Mouse (Mus musculus): ENCODE measurements around the gene Taar5.

- TF ChIP-seq CTCF (IDR thresholded peaks at IDR 0.05; ENCODE audit: control insufficient read depth, insufficient read depth, insufficient read length) (no peak), FOSL1 (IDR thresholded peaks at IDR 0.05; ENCODE audit: insufficient read depth, low read length, poor library complexity, severe bottlenecking) (no peak), MYOG (IDR thresholded peaks at IDR 0.05; ENCODE audit: control insufficient read depth, extremely low read depth, insufficient read length) (no peak), MYOD1 (IDR thresholded peaks at IDR 0.05; ENCODE audit: control insufficient read depth, insufficient read length, low read depth) (no peak), MAX (IDR thresholded peaks at IDR 0.05) (no peak)
Observed at GRCm38 (mm10) chr10:23959071-23959470, 11.4 kb upstream of the Taar5 start.
